Mouse (Mus musculus): Measurements from ENCODE around the gene Bcl2l14. TPM values are rescaled to one million over a fixed set of nuclear protein-coding genes. Genes with fewer than 3 reads are reported as not detected.

The Bcl2l14 gene
- polyA plus RNA-seq, 1 experiment from 2014 or later = 0.15 TPM

DNA sequence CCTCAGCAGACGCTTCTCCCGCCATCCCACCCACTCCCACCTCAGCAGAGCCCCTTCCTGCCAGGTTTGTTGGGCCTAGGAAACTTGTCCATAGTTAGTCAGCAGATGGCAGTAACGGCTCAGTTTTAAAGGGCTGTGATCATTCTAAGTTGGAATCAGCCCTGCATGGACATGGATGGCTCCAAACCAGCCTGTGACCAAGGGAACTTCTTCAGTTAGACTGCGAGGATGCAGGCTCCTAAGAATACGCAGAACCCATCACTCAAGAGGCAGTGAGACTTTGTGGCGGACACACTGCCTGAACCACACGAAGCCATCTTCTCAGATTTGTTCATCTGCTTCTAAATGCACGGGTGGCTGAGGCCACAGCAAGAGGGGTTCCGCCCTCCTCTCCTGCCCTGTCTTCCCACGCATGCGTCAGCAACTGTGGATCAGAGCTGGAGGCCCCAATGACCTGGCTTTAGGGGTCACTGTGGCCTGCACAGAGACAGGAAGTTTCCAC lies 29.1 kb downstream of the Bcl2l14 start:
- ATAC-seq (ENCODE audit: insufficient number of reproducible peaks, insufficient read depth, low FRiP score, low read depth) = peak; percentile 55

DNA sequence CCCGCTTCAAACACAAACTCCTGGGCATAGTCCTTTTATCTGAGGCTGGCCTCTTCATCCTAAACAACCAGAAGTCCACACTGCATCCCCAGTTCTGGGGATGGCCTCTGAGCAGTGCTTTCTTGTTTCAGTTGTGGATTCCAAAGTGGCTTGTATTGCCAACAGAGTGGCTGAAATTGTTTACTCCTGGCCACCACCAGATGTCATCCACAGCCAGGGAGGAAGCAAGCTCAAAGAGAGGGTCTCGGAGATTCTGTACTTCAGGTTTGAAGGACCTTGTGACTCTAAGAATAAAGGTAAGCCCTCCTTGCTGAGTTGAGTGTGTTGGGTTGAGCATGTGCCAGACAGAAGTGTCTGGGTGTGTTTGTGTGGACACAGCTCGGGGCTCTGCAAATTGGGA lies 31.0 kb downstream of the Bcl2l14 start:
- Histone ChIP-seq H3K4me2 (ENCODE audit: low read length) (no peak overlapping the region), H3K9ac (ENCODE audit: low read length) (no peak overlapping the region), H3K27ac (replicated peaks in 1 of 2; ENCODE audit: control insufficient read depth in 1 of 2, insufficient read depth in 1 of 2, low read depth in 2 of 2, low read length in 2 of 2) (no peak overlapping the region), H3K9me3 (ENCODE audit: control insufficient read depth, low read length) (no peaks in the 10 kb centered on the region), H3K27me3 (ENCODE audit: control insufficient read depth, insufficient read depth, low read length) (no peaks in the 10 kb centered on the region), H3K4me3 (ENCODE audit: control insufficient read depth in 1 of 2, insufficient read depth in 1 of 2, low read depth in 1 of 2, low read length in 2 of 2) (no peak overlapping the region), H3K36me3 (ENCODE audit: control insufficient read depth, insufficient read depth, low read length) (no peaks in the 10 kb centered on the region), H3K4me1 (ENCODE audit: control insufficient read depth in 2 of 2, insufficient read depth in 2 of 2, low read length in 2 of 2) (peaks cover 0 to 2% of the 10 kb centered on the region in 2 experiments; a peak in 1 of 4 replicates)
- WGBS = 70% methylated on average over 3 of the region's 3 CpGs
- no peak for ATAC-seq (ENCODE audit: insufficient number of reproducible peaks, insufficient read depth, low FRiP score, low read depth)

More for the DNA sequence above, 29.1 kb downstream of the Bcl2l14 start:
- no peak overlapping the region for H3K9ac ChIP-seq (ENCODE audit: low read length)
- no peak overlapping the region for H3K4me3 ChIP-seq (ENCODE audit: control insufficient read depth in 1 of 2, insufficient read depth in 1 of 2, low read depth in 1 of 2, low read length in 2 of 2)
- H3K4me1 ChIP-seq (ENCODE audit: control insufficient read depth in 2 of 2, insufficient read depth in 2 of 2, low read length in 2 of 2) = peaks cover 0 to 2% of the 10 kb centered on the region in 2 experiments; a peak in 1 of 4 replicates
- H3K4me2 ChIP-seq (ENCODE audit: low read length) = peak overlapping the region; percentile 31
- no peaks in the 10 kb centered on the region for H3K27me3 ChIP-seq (ENCODE audit: control insufficient read depth, insufficient read depth, low read length)
- 23% methylated on average over 11 of the region's 11 CpGs for whole genome bisulfite sequencing
- H3K9me3 ChIP-seq (ENCODE audit: control insufficient read depth, low read length) = no peaks in the 10 kb centered on the region
- no peaks in the 10 kb centered on the region for H3K36me3 ChIP-seq (ENCODE audit: control insufficient read depth, insufficient read depth, low read length)
- H3K27ac ChIP-seq (replicated peaks in 1 of 2; ENCODE audit: control insufficient read depth in 1 of 2, insufficient read depth in 1 of 2, low read depth in 2 of 2, low read length in 2 of 2) = no peak overlapping the region

DNA sequence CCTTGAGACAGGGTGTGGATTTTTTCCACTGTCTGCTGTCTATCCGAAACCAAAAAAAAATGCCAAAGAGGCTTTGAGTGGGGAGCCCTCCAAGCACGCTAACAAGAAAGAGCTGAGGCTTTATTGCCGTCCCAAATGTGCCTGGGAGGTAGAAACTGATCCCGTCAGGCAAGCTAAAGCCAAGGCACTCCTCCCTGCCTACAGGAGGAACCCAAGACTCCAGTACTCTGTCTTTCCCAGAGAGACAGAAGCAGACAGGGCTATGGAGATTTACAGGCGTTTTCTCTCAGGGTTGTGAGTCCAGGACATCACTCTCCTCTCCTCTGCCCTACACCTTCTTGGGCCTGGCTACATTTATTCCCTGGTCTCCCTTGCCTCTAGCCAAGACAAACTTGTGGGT lies 32.3 kb downstream of the Bcl2l14 start:
- Histone ChIP-seq H3K27ac (replicated peaks in 1 of 2; ENCODE audit: control insufficient read depth in 1 of 2, insufficient read depth in 1 of 2, low read depth in 2 of 2, low read length in 2 of 2) (no peak overlapping the region), H3K4me3 (ENCODE audit: control insufficient read depth in 1 of 2, insufficient read depth in 1 of 2, low read depth in 1 of 2, low read length in 2 of 2) (no peak overlapping the region), H3K27me3 (ENCODE audit: control insufficient read depth, insufficient read depth, low read length) (no peaks in the 10 kb centered on the region), H3K4me1 (ENCODE audit: control insufficient read depth in 2 of 2, insufficient read depth in 2 of 2, low read length in 2 of 2) (peaks cover 0 to 4% of the 10 kb centered on the region in 2 experiments; a peak in 1 of 4 replicates), H3K9ac (ENCODE audit: low read length) (no peak overlapping the region), H3K9me3 (ENCODE audit: control insufficient read depth, low read length) (no peaks in the 10 kb centered on the region), H3K36me3 (ENCODE audit: control insufficient read depth, insufficient read depth, low read length) (no peaks in the 10 kb centered on the region), H3K4me2 (ENCODE audit: low read length) (no peak overlapping the region)
- 61% methylated on average over 5 of the region's 5 CpGs for WGBS
- ATAC-seq (ENCODE audit: insufficient number of reproducible peaks, insufficient read depth, low FRiP score, low read depth) = no peak

DNA sequence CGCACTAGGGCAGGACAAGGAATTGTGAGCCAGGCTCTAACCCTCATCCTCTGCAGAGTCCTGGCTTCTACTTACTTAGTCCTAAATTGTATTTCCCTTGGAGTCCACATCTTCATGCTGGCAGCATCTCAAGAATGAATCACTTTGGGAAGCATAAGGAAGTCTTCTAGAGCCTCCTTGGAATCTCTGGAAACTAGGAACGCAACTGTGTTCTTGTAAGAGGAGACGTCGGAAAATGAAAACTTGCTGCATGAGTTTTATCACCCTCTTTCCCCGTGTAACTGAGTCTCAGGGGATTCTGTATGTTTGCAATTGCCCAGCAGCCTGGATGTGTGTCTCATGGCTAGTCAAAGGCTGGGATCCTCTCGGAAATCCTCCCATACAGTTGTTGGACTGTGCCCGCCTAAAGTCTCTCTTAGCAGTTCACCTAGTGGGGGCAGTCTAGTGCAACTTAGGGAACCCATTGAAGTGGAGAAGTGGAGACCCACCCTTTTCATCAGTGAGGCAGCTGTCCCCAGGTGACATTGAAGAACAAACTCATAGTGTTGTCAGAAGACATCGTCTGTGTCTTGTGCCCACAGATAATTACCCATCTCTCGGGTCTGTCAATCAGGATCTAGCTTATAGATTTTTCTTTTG lies 34.2 kb downstream of the Bcl2l14 start:
- no peak overlapping the region for H3K9ac ChIP-seq (ENCODE audit: low read length)
- no peak overlapping the region for H3K27ac ChIP-seq (replicated peaks in 1 of 2; ENCODE audit: control insufficient read depth in 1 of 2, insufficient read depth in 1 of 2, low read depth in 2 of 2, low read length in 2 of 2)
- H3K4me3 ChIP-seq (ENCODE audit: control insufficient read depth in 1 of 2, insufficient read depth in 1 of 2, low read depth in 1 of 2, low read length in 2 of 2) = no peak overlapping the region
- no peak overlapping the region for H3K4me2 ChIP-seq (ENCODE audit: low read length)
- H3K4me1 ChIP-seq (ENCODE audit: control insufficient read depth in 2 of 2, insufficient read depth in 2 of 2, low read length in 2 of 2) = peaks cover 0 to 4% of the 10 kb centered on the region in 2 experiments; a peak in 1 of 4 replicates
- ATAC-seq (ENCODE audit: insufficient number of reproducible peaks, insufficient read depth, low FRiP score, low read depth) = no peak
- no peaks in the 10 kb centered on the region for H3K36me3 ChIP-seq (ENCODE audit: control insufficient read depth, insufficient read depth, low read length)
- H3K9me3 ChIP-seq (ENCODE audit: control insufficient read depth, low read length) = no peaks in the 10 kb centered on the region
- no peaks in the 10 kb centered on the region for H3K27me3 ChIP-seq (ENCODE audit: control insufficient read depth, insufficient read depth, low read length)
- 65% methylated on average over 9 of the region's 9 CpGs for WGBS

DNA sequence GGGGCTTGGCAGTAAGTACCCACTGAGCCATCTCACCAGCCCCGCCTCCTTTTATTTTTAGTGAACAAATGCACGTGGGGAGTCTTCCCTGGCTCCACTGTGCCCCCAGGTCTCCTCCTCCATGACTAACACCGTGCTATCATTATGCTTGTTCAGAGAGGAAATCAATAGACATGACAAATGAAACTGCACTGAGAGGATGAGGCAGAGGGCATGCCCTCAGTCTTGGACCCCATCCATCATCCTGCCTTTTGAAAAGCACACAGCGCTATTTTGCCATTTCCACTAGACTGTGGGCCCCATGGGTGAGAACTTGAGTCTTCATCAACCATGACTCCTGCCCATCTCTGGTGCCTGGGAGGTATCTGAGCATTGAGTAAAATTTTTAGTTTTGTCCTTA lies 35.5 kb downstream of the Bcl2l14 start:
- Histone ChIP-seq H3K27ac (replicated peaks in 1 of 2; ENCODE audit: control insufficient read depth in 1 of 2, insufficient read depth in 1 of 2, low read depth in 2 of 2, low read length in 2 of 2) (no peak overlapping the region), H3K36me3 (ENCODE audit: control insufficient read depth, insufficient read depth, low read length) (no peaks in the 10 kb centered on the region), H3K9me3 (ENCODE audit: control insufficient read depth, low read length) (no peaks in the 10 kb centered on the region), H3K4me3 (ENCODE audit: control insufficient read depth in 1 of 2, insufficient read depth in 1 of 2, low read depth in 1 of 2, low read length in 2 of 2) (no peak overlapping the region), H3K4me2 (ENCODE audit: low read length) (no peak overlapping the region), H3K27me3 (ENCODE audit: control insufficient read depth, insufficient read depth, low read length) (no peaks in the 10 kb centered on the region), H3K9ac (ENCODE audit: low read length) (no peak overlapping the region), H3K4me1 (ENCODE audit: control insufficient read depth in 2 of 2, insufficient read depth in 2 of 2, low read length in 2 of 2) (peaks cover 0 to 2% of the 10 kb centered on the region in 2 experiments; a peak in 1 of 4 replicates)
- ATAC-seq (ENCODE audit: insufficient number of reproducible peaks, insufficient read depth, low FRiP score, low read depth) = no peak
- 70% methylated on average over 4 of the region's 4 CpGs for WGBS

DNA sequence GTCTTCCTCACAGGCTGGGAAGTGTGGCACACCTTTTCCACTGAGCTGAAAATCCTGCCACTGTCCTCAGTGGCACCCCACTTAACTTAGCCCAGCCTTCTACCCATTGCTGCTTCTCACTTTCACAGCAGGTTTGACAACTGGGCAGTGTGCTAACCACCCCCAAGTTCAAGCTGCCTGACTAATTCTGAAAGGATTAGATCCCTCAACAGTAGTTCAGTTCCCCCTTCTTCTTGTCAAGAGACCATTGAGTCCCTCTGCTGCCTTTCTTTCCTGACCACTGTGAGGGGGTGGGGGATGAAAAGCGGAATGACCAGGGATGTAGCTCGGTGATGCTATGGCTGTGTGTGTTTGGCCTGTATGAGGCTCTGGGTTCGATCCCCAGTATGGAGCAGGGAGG lies 37.2 kb downstream of the Bcl2l14 start:
- H3K4me1 ChIP-seq (ENCODE audit: control insufficient read depth in 2 of 2, insufficient read depth in 2 of 2, low read length in 2 of 2) = peaks cover 0 to 2% of the 10 kb centered on the region in 2 experiments; a peak in 1 of 4 replicates
- 0 out of 2 replicates have a peak, but pooled peaks cover 3% of the 10 kb centered on the region for H3K27me3 ChIP-seq (ENCODE audit: control insufficient read depth, insufficient read depth, low read length)
- ATAC-seq (ENCODE audit: insufficient number of reproducible peaks, insufficient read depth, low FRiP score, low read depth) = no peak
- 90% methylated on average over 3 of the region's 3 CpGs for WGBS
- H3K27ac ChIP-seq (replicated peaks in 1 of 2; ENCODE audit: control insufficient read depth in 1 of 2, insufficient read depth in 1 of 2, low read depth in 2 of 2, low read length in 2 of 2) = no peak overlapping the region
- H3K9ac ChIP-seq (ENCODE audit: low read length) = no peak overlapping the region
- H3K36me3 ChIP-seq (ENCODE audit: control insufficient read depth, insufficient read depth, low read length) = no peaks in the 10 kb centered on the region
- H3K9me3 ChIP-seq (ENCODE audit: control insufficient read depth, low read length) = no peaks in the 10 kb centered on the region
- H3K4me3 ChIP-seq (ENCODE audit: control insufficient read depth in 1 of 2, insufficient read depth in 1 of 2, low read depth in 1 of 2, low read length in 2 of 2) = no peak overlapping the region
- H3K4me2 ChIP-seq (ENCODE audit: low read length) = no peak overlapping the region

DNA sequence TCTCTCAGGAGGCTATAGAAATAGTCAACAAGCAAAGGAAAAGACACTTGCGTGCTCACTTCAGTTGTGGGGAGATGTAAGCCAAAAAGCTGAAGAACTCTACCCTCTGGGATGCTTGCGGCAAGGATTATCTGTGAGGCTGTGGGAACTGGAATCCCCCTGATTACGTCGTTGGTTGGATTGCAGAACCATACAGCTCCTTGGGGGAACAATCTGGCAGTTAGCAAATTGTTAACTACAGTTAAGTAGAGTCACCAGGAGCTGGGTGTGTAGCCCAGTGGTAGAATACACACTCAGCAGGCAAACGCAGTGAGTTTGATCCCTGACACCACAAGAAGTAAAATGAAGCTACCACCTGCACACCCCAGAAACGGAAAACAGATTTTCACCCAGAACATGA lies 37.9 kb downstream of the Bcl2l14 start:
- Histone ChIP-seq H3K27ac (replicated peaks in 1 of 2; ENCODE audit: control insufficient read depth in 1 of 2, insufficient read depth in 1 of 2, low read depth in 2 of 2, low read length in 2 of 2) (no peak overlapping the region), H3K9me3 (ENCODE audit: control insufficient read depth, low read length) (no peaks in the 10 kb centered on the region), H3K36me3 (ENCODE audit: control insufficient read depth, insufficient read depth, low read length) (no peaks in the 10 kb centered on the region), H3K4me3 (ENCODE audit: control insufficient read depth in 1 of 2, insufficient read depth in 1 of 2, low read depth in 1 of 2, low read length in 2 of 2) (no peak overlapping the region), H3K4me2 (ENCODE audit: low read length) (no peak overlapping the region), H3K27me3 (ENCODE audit: control insufficient read depth, insufficient read depth, low read length) (0 out of 2 replicates have a peak, but pooled peaks cover 3% of the 10 kb centered on the region), H3K9ac (ENCODE audit: low read length) (no peak overlapping the region), H3K4me1 (ENCODE audit: control insufficient read depth in 2 of 2, insufficient read depth in 2 of 2, low read length in 2 of 2) (peaks cover under 1 to 2% of the 10 kb centered on the region in 2 experiments; a peak in 2 of 4 replicates)
- 70% methylated on average over 6 of the region's 6 CpGs for WGBS
- ATAC-seq (ENCODE audit: insufficient number of reproducible peaks, insufficient read depth, low FRiP score, low read depth) = no peak

Measured in heart, embryonic 14.5 days (tissue).